Mouse (Mus musculus) embryonic facial prominence, embryonic 10.5 days (tissue): ENCODE data around the gene Mfap5. TPM values are rescaled to one million over a fixed set of nuclear protein-coding genes. Genes with fewer than 3 reads are reported as not detected.
"Not testable (repeated sequence)": the region's sequence is repeated elsewhere in the genome, so short reads cannot be mapped to it uniquely, and the experiment has no call there.

ENCODE experiments used
- DNase-seq: peaks from one replicate; pipeline ENCODE4 v3.0.0-alpha.2; 2017; ENCODE audit warnings: low spot score
- H3K27ac ChIP-seq: fragments of 300-500 bp; sonication (generic); replicated peaks from 2 replicates; pipeline ENCODE4 v1.5.1; 2016; ENCODE audit warnings: mild to moderate bottlenecking
- H3K27me3 ChIP-seq: fragments of 300-500 bp; sonication (generic); replicated peaks from 2 replicates; pipeline ENCODE4 v1.6.1; 2016; ENCODE audit warnings: low read depth, mild to moderate bottlenecking; ENCODE audit not compliant: poor library complexity, severe bottlenecking
- H3K36me3 ChIP-seq: fragments of 300-500 bp; sonication (generic); replicated peaks from 2 replicates; pipeline ENCODE4 v1.6.1; 2016; ENCODE audit warnings: mild to moderate bottlenecking, moderate library complexity
- H3K4me1 ChIP-seq: fragments of 300-500 bp; sonication (generic); 2 replicates; pipeline ENCODE4 v1.6.1; 2016
- H3K4me3 ChIP-seq: fragments of 300-500 bp; sonication (generic); 2 replicates; pipeline ENCODE4 v1.5.1; 2016; ENCODE audit warnings: mild to moderate bottlenecking, moderate library complexity
- H3K9me3 ChIP-seq: fragments of 300-500 bp; sonication (generic); 2 replicates; pipeline ENCODE4 v1.6.1; 2016; ENCODE audit warnings: mild to moderate bottlenecking
- WGBS: fragments of 180-500 bp; shearing (Covaris S2); methylation state at CpG from one replicate; pipeline ENCODE4 v1.1.7; 2016; 5-methylcytosine and 5-hydroxymethylcytosine counted together
- polyA plus RNA-seq: library from polyadenylated mRNA; unstranded; fragments of >200 nt; fragmentation: Nextera tagmentation; extraction: Ambion mirVana; gene quantifications from 2 replicates; pipeline ENCODE4 v1.2.1, GENCODE M21; 2016

Mfap5 gene
- polyA plus RNA-seq, 1 experiment from 2014 or later, result 0.62 TPM

DNA sequence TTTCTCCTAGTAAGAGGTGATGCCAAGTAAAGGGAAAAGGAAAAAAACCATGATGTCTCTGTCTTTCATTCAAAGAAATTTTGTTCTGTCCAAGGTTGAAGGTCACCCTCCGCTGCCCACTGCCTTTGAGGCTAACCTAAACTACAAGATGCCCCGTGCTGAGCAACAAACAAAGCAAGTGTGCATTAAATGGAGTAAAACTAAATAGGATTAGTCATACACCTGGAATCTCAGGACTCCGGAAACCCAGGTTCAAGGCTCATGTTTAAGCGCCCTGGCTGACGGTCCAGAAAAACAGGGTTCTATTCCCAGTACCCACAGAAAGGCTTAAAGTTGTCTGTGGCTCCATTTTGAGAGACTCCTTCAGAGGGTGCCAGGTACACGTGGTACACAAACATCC is 13.2 kb upstream of the Mfap5 start:
- DNase-seq, result no peak
- WGBS, result 24% methylated on average over 6 of the region's 6 CpGs
- H3K36me3 ChIP-seq, result no peaks in the 10 kb centered on the region
- no peaks in the 10 kb centered on the region for H3K9me3 ChIP-seq
- peak overlapping the region; percentile 93 for H3K27ac ChIP-seq
- H3K27me3 ChIP-seq, result peaks cover 18% of the 10 kb centered on the region
- 0 out of 2 replicates have a peak overlapping the region, but pooled peaks have one; percentile 56 for H3K4me3 ChIP-seq
- peaks cover 48% of the 10 kb centered on the region for H3K4me1 ChIP-seq

DNA sequence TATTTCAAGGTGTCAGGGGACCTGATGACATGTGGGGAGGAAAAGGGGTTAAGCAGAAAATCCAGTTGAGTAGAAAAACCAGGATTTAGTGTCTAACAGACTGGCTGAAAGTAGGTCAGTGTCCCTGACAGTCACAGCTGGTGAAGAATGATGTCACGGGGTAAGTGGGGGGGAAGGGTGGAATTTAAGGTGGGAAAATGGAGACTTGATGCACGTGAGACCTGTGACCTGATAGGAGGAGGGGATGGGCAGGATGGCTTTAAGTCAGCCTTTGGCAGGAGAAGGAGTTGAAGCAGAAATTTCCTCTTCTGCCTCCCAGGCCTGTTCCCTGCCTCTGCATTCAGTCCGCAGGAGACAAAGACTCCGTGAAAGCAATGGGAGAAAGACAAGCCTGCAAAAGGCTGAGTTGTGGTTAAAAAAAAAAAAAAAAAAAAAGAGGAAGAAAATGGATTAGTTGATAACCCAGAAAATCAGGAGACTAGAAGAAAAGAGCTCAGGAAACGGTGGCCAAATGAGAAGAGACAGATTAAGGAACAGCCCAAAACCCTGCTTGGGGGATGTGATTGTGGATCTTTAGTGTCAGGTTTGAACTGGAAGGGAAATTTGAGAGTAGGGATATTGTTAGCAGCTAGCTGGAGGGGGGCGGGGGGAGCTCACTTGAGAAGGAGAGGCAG is 11.7 kb upstream of the Mfap5 start:
- Histone ChIP-seq H3K4me3 (no peak overlapping the region), H3K27me3 (0 out of 2 replicates have a peak, but pooled peaks cover 5% of the 10 kb centered on the region), H3K36me3 (no peaks in the 10 kb centered on the region), H3K27ac (peak overlapping the region; percentile 48), H3K4me1 (peaks cover 48% of the 10 kb centered on the region), H3K9me3 (no peaks in the 10 kb centered on the region)
- peak; percentile 38 for DNase-seq
- 30% methylated on average over 6 of the region's 6 CpGs for WGBS

DNA sequence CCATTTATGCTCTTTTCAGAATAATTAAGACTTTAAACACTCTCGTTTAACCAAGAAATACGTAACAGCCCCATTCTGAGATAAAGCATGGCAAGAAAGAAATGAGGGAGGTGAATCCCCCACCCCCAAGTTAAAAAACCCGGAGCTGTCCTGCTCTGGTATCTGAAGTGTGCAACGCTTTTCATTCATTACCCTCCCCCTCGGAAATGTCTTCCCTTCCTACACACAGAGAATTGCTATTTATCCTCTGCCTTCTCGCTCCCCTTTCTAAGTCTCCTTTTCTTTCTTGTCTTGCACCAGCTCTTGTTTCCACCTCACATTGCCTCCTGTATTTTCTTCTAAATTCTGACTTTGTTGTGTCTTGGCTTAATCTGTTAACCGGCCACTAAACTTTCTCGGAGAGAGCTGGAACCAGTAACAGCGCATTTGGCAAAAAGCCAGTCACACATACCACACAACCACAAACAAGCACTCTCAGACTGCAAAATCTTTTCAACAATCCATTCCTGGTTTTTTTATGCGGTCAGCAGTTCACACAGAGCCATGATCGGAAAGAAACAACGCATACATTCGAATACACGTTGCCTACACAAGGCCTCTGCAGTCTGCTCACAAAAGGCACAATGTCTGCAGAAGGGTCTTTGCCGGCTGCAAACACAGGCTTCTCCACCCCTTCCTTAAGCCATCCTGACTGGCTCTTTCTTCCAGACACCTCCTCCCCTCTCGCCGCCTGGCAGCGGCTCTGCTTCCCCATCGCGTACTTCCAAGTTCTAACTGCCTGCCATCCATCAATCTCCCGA is 10.4 kb upstream of the Mfap5 start:
- H3K27me3 ChIP-seq, result 0 out of 2 replicates have a peak, but pooled peaks cover 5% of the 10 kb centered on the region
- H3K4me1 ChIP-seq, result peaks cover 48% of the 10 kb centered on the region
- H3K9me3 ChIP-seq, result no peaks in the 10 kb centered on the region
- H3K27ac ChIP-seq, result peak overlapping the region; percentile 85
- peak overlapping the region; percentile 37 for H3K4me3 ChIP-seq
- H3K36me3 ChIP-seq, result no peaks in the 10 kb centered on the region
- WGBS, result 10% methylated on average over 21 of the region's 21 CpGs
- peak; percentile 68 for DNase-seq

DNA sequence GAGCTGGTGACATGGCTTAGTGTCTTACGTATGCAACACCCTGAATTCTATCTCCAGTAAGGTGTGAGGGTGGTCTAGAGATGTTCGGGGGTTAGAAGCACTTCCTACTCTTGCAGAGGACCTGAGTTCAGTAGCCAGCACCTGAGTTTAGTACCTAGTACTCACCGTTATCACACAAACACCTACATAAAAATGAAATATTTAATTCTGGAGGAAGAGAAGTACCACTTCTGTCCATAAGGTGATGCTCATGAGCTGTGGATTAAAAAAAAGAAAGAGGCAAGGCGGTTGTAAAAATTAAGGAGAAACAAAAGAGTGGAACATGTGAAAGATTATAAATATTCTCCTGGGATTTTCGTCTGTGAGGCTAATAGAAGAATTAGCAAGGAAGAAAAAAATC is 9.1 kb upstream of the Mfap5 start:
- Histone ChIP-seq H3K27ac (peak overlapping the region; percentile 85; the same call in 1 of the 2 replicates), H3K9me3 (no peaks in the 10 kb centered on the region), H3K4me1 (peaks cover 42% of the 10 kb centered on the region), H3K36me3 (no peaks in the 10 kb centered on the region), H3K27me3 (0 out of 2 replicates have a peak, but pooled peaks cover 5% of the 10 kb centered on the region), H3K4me3 (no peak overlapping the region)
- DNase-seq, result no peak
- 42% methylated on average over 5 of the region's 5 CpGs for WGBS

DNA sequence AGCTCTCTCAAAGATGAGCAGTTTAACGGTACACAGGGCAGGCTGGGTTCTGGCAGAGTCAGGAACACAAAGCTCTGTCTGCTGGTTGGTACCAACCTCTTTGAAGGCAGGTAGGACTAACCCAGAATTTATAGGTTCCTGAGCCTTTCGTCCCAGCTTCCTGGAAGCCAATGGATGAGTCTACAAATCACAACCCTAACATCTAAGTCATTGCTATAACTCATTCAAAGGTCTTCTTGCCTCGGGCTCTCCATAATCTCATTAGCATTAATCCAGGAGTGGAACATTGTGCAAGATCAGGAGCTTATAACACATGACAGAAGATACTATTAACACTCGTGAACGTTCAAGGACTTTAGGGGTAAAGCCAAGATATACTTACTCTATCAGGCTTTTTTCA is 7.0 kb upstream of the Mfap5 start, which contains the start of gene Rimklb:
TSS of gene Rimklb (minus strand) at position 101 of the 400 bp plus-strand sequence.
- DNase-seq, result no peak
- H3K36me3 ChIP-seq, result no peaks in the 10 kb centered on the region
- no peak within 1 kb of the TSS for H3K27ac ChIP-seq
- peaks cover 28% of the 10 kb centered on the region for H3K4me1 ChIP-seq
- no peaks in the 10 kb centered on the region for H3K9me3 ChIP-seq
- no peak within 1 kb of the TSS for H3K4me3 ChIP-seq
- 86% methylated on average over 5 of the region's 5 CpGs for WGBS
- 0 out of 2 replicates have a peak, but pooled peaks cover 5% of the 10 kb centered on the region for H3K27me3 ChIP-seq

DNA sequence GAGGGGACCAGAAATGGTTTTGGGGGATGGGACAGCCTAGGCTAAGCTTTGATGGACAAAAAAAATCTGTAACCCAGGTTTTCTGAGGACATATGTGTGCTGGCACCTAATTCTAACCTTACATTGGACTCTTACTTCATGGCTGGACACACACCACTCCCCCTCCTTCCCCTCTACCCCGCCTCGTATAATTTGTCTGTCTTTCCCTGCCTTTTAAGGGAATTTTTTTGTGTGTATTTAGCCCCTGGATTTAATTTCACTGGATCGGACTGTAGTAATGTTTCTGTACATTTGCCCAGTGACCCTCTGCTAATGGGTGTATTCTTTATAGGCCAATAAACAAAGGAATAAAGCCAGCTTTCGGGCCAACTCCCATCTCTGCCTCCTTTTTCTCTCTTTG is 604 bp upstream of the Mfap5 start:
- Histone ChIP-seq H3K9me3 (no peaks in the 10 kb centered on the region), H3K4me3 (no peak overlapping the region), H3K4me1 (peaks cover 3% of the 10 kb centered on the region; the same call in 1 of the 2 replicates), H3K36me3 (no peaks in the 10 kb centered on the region), H3K27me3 (no peaks in the 10 kb centered on the region), H3K27ac (no peak overlapping the region)
- WGBS, result 78% methylated on average over 4 of the region's 4 CpGs
- no peak for DNase-seq

DNA sequence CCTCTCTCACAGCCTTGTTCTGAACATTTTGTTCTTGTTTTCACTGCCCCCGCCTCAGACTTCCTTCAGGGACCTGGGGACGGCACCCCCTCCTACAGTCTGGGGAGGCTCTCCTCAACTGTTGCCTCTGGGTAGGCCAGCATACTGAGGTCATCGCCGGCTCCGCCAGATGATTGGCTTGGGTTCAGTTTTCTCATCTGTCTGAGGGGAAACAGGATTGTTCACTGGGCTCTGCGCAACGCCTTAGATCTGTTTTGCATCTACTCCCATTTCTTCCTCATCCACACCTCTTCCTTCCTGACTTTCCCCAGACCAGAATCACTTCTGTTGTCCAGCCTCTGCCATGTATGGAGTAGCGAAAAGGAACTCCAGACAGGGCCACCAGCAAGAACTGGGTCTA is 2.8 kb downstream of the Mfap5 start:
- Histone ChIP-seq H3K27ac (no peak overlapping the region), H3K9me3 (no peaks in the 10 kb centered on the region), H3K4me1 (peaks cover 9% of the 10 kb centered on the region; the same call in 1 of the 2 replicates), H3K27me3 (no peaks in the 10 kb centered on the region), H3K36me3 (no peaks in the 10 kb centered on the region), H3K4me3 (no peak overlapping the region)
- DNase-seq, result no peak
- WGBS, result 79% methylated on average over 8 of the region's 8 CpGs

DNA sequence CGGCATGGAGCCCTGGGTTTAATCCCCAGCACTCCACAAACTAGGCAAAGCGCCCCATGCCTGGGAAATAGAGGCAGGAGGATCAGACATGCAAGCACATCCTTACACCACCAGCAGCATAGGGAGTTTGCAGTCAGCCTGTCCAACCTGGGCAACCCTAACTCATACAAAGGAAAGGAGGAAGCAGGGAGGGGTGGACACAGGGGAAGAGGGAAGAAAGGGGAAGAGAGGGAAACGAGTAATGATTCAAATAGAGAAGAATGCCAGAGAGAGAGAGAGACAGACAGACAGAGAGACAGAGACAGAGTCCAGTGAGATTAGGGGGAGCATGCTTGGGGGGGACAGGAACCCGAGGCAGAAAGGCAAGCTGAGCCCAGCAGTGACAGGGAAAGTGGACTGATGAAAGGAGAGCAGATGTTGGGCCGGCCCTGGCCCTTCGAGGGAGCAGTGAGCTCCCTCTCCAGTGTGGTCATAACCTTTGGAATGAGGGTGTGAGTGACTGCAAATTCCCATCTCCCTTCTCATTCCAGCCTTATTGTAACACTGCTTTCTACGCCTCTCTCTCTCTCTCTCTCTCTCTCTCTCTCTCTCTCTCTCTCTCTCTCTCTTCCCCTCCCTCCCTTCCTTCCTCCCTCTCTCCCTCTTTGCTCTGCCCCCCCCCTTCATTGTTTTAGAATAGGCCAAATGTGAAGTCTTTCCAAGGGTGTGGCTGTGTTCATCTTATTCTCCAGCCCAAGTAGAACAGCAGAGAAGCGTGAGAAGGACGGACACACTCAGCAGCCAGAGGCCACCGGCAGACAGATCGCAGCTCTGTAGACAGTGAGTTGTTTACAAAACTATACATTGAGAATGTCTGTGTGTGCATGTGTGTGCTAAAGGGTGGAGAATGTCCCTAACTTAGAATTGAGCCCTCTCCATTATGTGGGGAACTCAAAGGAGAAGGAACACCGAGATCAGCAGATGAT is 7.6 kb downstream of the Mfap5 start:
- H3K4me1 ChIP-seq, result peaks cover 9% of the 10 kb centered on the region; the same call in 1 of the 2 replicates
- H3K9me3 ChIP-seq, result no peaks in the 10 kb centered on the region
- no peak overlapping the region for H3K4me3 ChIP-seq
- H3K27ac ChIP-seq, result no peak overlapping the region
- DNase-seq, result no peak
- H3K36me3 ChIP-seq, result no peaks in the 10 kb centered on the region
- 68% methylated on average over 12 of the region's 12 CpGs for WGBS
- no peaks in the 10 kb centered on the region for H3K27me3 ChIP-seq

DNA sequence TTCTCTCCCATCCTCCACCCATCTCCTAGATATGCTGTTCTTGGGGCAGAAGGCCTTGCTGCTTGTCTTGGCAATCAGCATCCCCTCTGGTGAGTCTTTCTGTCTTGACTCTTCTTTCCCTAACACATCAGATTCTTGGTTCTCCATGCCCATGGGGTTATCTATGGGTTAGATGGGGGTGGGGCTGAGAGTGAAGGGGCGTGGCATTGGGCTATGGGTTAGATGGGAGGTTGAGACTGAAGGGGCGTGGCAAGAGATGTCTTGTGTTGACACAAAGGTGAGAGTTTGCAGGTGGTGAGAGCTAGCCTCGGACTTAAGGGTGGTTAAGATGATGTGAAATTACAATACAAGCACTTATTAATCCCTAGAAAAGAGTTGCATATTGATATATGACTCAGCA is 8.7 kb downstream of the Mfap5 start:
- no peak for DNase-seq
- no peaks in the 10 kb centered on the region for H3K9me3 ChIP-seq
- no peak overlapping the region for H3K4me3 ChIP-seq
- no peaks in the 10 kb centered on the region for H3K27me3 ChIP-seq
- no peak overlapping the region for H3K27ac ChIP-seq
- peaks cover 6% of the 10 kb centered on the region; the same call in 1 of the 2 replicates for H3K4me1 ChIP-seq
- 84% methylated on average over 3 of the region's 3 CpGs for WGBS
- no peaks in the 10 kb centered on the region for H3K36me3 ChIP-seq

DNA sequence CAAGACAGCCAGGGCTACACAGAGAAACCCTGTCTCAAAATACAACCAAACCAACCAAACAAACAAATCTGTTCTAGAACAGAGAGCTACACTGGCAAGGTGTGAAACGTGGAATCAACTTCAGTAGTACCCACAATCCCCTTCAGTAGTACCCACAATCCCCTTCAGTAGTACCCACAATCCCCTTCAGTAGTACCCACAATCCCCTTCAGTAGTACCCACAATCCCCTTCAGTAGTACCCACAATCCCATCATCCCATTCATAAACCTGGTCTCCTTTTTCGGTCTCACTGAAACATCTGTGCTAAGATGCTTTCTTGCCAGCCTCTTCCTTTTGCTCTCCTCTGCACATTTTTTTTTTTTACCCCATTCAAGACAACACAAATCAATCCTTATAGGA is 10.1 kb downstream of the Mfap5 start:
- not testable (repeated sequence) for H3K9me3 ChIP-seq, H3K27ac ChIP-seq, H3K27me3 ChIP-seq, DNase-seq, H3K4me3 ChIP-seq, H3K36me3 ChIP-seq, H3K4me1 ChIP-seq
- WGBS, result 96% methylated on average over 2 of the region's 2 CpGs

DNA sequence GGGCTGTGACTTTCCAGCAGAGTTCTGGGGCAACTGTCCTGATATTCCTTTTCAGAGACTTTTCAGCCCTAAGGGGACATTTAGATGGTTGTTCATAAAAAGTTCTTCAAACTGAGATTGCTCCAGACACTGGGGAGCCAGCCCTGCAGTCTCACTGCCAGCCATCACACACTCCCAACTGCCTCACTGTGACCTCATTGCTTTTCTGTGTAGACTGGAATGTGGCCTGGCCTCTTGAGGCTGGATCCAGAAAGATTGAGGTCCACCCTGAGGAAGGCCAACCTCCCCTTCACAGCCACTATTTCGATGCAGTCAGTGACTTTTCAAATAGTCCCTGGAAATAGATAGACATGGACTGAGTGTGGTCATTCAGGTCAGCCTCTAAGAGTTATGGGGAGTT is 12.0 kb downstream of the Mfap5 start:
- Histone ChIP-seq H3K4me3 (no peak overlapping the region), H3K9me3 (no peaks in the 10 kb centered on the region), H3K27me3 (no peaks in the 10 kb centered on the region), H3K36me3 (no peaks in the 10 kb centered on the region), H3K4me1 (peaks cover 6% of the 10 kb centered on the region; the same call in 1 of the 2 replicates), H3K27ac (no peak overlapping the region)
- 84% methylated on average over 1 of the region's 1 CpGs for WGBS
- DNase-seq, result no peak

DNA sequence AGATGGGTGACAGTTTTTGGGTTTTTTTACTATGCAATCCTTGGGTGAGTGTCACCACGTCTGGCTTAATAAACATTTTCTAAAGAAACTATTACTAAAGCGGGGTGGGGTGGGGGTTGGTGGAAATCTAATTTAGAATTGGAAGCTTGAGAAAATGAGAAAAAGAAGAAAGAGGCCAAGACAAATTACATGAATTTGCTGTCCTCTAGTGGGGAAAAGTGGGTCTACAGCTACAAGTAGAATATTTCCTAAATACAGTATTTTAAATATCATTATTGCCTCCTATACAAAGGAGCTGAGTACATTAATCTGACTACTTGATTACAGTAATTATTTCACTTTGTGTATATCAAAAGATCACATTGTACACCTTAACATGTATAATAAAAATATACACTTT is 13.7 kb downstream of the Mfap5 start:
- no peak overlapping the region for H3K4me3 ChIP-seq
- WGBS, result 43% methylated on average over 2 of the region's 2 CpGs

More for the DNA sequence above, 13.7 kb downstream of the Mfap5 start:
- H3K9me3 ChIP-seq, result no peaks in the 10 kb centered on the region
- no peaks in the 10 kb centered on the region for H3K4me1 ChIP-seq
- no peaks in the 10 kb centered on the region for H3K36me3 ChIP-seq
- H3K27me3 ChIP-seq, result no peaks in the 10 kb centered on the region
- no peak overlapping the region for H3K27ac ChIP-seq
- DNase-seq, result no peak
